Mouse (Mus musculus): ENCODE data around the gene Arrb1.
"Not testable (repeated sequence)": the region's sequence is repeated elsewhere in the genome, so short reads cannot be mapped to it uniquely, and the experiment has no call there.

The Arrb1 gene

DNA sequence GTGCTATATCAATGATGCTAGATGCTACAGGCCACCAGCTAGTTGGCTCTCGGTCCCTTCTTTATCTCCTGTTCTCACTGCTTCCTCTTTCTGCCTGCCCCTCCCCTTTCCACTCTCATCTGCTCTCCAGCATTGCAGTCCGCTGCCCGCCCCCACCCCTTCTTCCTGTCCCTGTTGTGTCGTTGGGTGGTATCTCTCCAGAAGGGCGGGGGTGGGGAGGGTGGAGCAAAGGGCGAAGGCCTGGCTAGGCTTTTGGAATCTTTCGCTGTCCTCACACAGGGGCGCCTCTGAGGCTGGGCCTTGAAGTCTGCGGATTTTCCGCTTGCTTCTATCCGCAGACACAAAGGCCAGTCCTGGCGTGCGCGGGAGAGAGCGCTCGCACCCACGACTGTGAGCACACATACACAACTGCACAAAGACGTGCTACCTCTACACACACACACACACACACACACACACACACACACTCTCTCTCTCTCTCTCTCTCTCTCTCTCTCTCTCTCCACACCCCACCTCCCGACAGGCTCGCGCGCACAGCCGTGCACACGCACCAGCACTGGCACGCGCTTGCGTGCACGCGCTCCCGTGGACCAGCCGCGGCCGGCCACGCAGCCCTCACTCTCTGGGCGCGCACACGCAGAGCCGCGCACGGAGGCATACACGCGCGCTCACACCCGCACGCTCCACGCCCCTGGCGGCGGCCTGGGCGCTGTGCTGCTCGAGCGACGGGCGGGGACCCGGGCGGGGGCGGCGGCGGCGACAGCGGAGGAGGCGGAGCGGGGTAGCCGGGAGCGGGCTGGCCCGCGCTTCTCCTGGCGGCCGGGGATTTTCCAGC is at the start of gene Arrb1:
Arrb1 (plus strand) TSS at position 566 of the 835 bp plus-strand sequence.
- DNase-seq, result peak; percentile 69 to 77

DNA sequence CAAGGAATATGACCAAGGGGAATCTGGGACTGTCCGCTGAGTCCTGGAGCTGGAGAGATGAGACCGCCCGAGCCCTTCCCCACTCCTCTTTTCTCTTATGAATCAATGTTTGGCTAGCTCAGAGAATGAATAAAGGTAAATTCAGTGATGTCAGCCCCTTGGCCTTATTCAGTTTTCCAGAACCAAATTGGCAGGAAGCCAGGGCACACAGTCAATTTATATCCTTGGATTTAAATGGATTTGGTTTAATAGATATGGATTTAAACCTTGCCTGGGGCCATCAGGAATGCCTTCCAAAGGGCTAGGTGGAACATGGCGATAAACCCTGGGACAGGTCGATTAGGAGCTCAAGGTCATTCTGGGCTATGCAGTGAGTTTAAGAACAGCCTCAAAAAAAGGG is 45.6 kb upstream of the Arrb1 start:
- no peak for DNase-seq

DNA sequence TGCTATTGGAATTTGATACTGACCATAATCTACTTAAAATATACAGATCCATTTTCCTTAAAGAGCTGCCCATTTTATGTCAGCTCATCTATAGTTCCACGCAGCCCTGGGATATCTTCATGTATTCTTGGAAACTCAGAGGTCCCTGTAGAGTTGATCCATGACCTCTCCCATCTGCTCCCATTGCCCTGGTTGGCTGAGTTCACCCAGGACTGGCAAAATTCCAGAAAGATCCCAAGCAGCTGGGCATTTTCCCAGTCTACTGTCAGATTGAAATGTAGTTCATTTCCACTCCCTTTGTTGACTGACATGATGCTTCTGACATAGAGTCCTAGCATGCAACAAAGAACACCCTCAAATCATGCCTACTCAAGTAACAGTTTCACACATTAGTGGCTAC is 36.1 kb upstream of the Arrb1 start:
- no peak for DNase-seq

DNA sequence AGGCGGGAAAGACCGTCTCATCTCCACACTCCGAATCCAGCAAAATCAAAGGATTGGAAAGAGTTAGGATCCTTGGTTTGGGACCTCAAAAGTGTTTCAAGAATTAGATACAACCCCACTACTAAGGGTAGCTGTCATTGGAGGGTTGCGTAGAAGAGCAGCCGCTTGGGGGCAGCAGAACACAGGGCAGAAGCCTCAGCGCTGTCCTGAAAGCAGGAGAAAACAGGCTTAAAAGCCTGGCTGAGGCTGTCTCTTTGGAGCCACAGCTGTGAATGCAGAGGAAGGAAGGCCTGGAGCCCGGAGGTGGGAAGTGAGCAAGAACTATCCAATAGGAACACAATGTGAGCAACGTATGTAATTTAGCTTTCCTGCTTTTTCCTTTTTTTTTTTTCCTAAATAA is 35.1 kb upstream of the Arrb1 start:
- peak; percentile 57 to 83 for DNase-seq

DNA sequence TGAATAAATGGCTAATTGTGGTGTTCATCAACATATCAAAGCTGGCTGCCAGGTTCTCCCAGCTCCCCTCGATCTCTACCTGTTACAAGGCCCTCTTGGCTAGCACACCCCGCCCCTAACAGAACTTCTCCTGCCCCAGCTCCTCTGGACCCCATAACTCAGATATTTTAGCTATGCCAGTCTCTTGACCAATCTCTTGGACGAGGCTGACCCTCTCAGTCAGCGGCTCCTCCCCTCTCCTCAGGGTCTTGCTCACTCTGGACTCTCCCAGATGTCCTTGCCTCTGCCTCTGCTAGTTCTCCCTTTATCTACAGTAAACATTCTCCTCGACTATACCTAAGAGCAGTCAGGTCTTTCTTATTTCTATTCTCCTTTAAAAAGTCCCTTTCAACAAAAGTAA is 34.6 kb upstream of the Arrb1 start:
- no peak for DNase-seq

DNA sequence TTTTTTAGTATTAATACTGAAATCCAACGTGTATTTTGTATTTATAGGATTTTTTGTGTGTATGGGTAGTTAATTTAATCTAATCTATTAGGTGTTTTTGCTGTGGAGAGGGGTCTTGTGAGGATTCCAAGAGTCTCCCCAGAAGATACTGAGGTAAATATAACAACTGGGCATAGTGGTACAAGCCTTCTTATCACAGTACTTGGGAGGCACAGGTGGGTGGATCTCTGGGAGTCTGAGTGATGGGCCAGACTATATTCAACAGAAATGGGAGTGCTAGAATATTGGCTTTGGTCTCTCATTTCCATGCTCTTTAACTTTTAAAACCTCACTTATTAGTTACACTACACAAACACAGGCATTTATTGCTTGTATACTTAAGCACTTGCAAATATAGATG is 34.1 kb upstream of the Arrb1 start:
- DNase-seq, result no peak

DNA sequence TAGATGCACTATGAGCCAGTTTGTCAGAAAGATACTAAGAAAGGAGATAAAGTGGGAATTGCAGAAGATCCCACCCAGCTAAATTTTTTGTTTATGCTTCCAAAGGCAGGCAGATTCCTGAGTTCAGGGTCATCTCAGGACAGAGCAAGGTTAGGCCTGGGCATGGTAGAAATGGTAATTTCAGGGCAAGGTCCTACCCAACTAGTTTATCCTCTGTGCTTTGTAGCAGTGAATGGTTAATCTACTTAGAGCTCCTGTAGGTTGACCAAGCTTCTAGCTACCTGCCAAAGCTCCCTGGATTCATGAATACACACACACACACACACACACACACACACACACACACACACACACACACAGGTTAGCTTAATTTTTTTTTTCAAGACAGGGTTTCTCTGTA is 30.7 kb upstream of the Arrb1 start:
- no peak for DNase-seq

DNA sequence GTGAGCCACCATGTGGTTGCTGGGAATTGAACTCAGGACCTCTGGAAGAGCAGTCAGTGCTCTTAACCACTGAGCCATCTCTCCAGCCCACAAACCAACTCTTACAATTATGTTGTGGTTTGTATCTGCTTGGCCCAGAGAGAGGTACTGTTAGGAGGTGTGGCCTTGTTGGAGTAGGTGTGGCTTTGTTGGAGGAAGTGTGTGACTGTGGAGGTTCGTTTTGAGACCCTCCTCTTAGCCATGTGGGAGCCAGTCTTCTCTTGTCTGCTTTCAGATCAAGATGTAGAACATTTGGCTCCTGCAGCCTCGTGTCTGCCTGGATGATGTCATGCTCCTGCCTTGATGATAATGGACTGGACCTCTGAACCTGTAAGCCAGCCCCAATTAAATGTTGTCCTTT is 27.1 kb upstream of the Arrb1 start:
- DNase-seq, result not testable (repeated sequence)

DNA sequence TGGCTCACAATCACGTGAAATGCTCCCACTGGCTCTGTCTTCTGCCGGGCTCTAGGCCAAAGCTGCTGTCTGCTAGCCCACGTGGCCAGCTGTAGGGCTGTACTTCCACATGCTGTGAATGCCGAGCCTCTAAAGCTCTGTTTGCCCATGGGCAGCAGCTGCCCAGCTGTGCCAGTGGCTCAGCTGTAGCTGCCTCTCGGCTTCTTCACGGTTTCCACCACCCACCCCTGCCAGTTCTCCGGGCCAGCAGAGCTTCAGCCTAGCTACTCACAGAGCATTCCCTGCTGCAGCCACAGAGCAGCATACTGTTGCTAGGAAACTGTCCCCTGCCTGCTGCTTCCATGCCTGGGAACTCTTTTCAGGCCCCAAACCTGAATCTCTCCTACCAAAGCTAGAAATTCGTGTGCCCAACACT is 25.2 kb upstream of the Arrb1 start:
- DNase-seq, result no peak

DNA sequence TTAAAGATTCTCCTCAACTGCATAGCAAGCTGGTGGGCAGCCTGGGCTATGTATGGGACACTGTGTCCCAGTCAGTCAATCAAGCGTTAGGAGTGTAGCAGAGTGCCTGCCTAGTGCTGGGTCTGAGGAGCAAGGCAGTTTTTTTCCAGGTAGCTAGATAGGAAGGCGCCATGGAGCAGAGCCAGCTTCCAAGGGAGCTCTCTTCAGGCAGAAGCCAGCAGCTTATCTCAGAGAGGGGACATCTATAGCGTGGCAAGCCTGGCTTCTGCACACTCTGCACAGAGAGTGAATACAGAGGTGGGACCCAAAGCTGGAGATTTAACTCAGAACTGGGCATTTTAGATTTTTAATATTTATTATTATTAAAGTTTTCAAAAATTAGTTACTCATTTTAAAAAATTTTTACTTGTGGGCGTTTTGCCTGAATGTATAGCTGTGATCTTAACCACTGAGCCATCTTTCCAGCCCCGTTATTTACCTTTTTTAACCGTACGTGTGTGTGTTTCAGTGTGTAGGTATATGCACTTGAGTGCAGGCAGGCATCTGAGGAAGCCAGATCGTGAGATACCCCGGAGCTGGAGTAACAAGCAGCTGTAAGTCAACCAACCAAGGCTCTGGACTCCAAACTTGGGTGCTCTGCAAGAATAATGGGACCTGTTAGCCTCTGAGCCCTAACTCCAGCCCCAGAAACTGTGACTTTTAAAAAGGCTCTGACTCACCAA is 19.0 kb upstream of the Arrb1 start:
- no peak for DNase-seq

DNA sequence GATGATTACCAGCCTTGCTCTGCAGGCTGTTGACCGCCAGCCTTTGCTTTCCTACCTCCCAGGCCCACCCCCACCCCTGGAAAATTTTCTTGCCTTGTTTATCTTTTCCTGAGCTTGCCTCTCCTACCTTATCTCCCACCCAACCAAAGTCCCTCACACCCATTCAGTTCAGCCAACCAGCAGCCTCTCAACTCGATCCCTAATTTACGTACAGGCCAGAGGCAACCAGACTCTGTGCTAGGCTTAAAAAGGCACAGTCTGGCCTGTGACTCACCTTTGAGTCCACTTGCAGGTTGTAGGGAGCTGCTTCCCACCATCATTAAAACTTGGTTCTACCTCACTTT is 18.5 kb upstream of the Arrb1 start:
- no peak for DNase-seq

DNA sequence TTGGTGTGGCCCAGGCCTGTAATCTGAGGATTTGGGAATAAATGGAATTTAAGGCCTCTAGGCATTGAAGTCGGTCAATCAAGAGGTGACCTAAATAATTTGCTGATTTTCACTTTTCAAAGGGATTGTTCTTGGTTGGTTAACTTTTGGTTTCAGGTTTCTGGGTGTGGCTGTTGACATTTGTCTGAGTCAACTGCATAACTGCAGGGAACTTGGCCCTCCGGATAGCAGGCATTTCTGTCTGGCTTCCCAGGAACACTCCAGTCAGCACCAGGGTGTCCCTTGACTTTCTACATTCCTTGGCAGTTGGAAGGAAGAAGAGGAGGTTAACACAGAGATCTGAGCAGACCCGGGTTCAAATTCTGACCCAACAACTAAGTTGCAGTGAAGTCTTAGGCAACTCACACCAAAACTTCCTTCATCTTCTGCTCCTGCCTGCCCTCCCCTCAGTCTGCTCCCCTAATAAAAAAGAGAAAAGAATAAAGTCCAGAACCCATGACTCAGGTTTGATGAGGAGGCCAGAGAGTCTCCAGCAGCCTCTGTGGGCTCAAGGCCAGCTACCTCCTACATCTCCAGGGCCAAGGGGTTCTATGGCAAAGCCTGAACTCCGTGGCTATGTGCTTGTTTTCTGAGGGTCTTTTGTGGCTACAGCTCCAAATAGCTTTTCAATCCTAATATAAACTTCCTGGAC is 16.2 kb upstream of the Arrb1 start:
- no peak for DNase-seq

DNA sequence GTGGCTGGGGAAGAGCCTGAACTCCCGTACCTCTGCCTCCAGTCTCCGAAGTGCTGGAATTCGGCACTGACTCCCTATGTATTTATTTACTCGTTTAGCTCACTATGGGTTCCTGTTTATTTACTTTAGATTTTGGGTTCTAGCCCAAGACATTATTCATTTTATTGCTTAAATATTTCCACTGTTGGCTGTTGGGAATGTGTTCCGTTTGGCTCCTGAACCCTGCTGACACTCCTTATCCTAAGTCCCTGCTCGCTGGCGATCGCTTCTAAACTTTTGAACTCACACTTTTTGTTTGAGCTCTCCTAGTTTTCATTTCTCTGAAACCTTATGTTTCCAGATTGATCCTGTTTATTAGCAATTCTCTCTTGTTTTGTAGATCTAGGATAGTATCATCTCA is 12.1 kb upstream of the Arrb1 start:
- no peak for DNase-seq

DNA sequence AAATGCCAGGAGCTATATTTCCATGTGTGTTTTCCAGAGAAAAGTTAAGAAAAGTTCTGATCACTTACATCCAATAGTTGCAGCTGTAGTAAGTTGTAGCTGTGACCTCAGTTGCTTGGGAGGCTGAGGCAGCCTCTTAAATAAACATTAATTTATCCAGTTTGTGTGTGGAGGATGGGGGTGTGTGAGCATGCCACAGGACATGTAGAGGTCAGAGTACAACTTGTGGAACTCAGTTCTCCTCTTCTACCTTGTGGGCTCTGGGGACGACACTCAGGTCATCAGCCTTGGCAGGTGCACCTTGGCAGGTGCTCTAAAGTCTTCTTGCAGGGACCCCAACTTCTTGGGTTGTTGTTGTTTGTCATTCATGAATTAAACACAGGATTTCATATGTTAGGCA is 11.4 kb upstream of the Arrb1 start:
- DNase-seq, result no peak

DNA sequence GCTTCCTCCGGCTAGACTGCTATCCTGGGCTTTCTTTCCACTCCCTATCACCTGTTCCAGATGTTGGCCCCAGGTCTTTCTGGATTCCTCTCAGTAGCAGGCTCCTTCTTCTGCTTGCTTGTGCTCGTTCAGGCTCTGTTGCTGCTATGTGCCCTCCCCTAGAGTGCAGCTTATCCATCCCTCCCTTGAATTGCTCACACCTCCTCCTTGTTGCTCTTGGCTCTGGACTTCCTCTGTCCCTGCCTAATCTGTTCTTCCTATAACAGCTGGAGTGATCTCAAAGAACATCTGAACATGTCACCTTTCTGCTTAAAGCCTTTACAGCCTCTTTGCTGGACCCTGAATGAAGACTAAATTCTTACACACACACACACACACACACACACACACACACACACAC is 6.7 kb upstream of the Arrb1 start:
- DNase-seq, result no peak

DNA sequence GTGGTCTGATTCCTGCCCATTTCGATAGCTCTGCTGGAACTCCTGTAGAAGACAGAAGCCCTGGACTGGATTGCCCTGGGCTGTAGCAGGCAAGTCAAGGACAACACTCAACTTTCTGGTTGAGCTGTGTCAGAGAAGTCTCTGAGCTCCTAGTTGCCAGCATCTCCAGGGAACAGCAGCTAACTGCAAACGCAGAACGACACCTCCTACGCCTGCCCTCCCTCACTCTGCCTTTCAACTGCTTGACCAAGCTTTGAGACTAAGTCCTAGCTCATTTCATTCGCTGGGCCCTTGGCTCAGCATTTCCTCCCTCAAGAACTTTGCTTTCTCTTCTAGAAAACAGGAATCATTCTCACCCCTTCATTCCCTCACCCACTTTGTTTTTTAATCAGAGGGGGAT is 5.9 kb upstream of the Arrb1 start:
- DNase-seq, result no peak

DNA sequence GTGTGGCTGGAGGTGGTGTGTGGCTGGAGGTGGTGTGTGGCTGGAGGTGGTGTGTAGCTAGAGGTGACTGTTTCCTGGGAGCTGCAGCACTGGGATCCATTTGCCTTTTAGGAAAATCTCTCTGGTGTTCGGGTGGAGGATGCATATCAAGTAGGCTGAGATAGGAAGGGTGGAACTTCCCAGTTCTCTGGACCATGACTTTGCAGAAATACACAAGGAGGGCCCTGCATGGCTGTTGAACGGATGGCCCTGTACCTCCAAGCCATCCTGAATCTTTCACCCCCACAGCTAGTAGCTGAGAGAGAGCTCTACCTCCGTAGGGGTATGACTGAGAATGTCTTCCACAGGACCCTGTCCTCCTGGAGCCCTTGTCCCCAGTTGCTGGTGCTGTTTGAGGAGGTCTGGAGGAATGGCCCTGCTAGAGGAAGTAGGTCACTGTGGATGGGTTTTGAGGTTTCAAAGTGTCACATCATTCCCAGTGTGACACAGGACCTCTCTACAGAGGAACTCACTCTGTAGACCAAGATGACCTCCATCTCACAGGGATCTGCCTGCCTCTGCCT is 3.8 kb upstream of the Arrb1 start:
- no peak for DNase-seq

DNA sequence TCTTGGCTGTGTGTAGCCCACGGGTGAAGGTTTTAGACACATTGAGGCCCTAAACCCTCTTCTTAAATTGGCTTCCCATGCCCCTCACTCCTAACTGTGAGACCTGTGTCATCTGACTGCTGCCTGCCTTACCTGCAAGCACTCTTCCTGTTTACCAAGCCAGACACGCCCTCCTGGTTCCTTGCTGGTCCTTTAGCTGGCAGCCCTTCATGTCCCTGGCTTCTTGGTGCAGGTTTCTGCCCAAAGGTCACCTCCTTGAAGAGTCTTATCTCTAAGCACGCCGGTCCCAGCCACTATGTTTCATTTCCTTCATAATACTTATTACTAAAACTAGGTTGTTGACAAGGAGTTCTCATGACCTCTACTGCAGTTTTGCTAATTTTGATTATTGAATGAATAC is 2.7 kb upstream of the Arrb1 start:
- DNase-seq, result no peak

DNA sequence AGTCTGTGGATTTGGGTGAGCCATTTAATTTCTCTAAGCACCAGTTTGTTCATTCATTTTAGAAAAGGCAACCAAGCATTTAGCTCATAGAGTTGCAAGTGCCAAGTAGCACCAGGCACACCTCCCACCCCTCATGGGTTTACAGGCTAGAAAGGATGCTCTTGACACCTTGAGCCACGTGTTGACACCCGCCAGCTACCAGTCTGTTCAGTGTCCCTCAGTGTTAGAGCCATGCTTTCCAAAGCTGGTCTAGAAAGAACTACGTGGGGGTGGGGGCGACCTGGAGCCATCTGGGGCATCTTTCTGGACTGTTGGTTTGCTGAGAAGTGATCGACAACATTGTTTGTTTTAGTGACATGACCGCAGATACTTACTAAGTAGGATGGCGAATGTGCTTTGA is 1.7 kb upstream of the Arrb1 start:
- DNase-seq, result no peak

DNA sequence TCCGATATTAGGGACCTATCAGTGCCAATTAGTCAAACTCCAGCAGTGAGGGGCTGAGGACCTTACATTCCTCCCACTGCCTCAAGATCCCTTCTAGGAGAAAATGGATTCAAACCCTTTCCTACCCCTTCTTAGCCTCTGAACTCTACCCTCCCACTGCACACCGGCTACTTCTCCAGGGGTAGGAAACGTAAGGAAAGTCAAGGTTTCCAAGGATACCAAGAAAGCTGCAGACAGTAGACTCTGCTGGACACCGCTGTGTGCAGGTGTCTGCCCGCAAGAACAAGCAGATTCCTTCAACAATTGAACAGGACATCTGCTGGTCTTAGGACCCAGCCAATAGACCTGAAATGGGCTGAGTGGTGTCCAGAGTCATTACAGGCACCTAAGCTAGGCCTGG is 765 bp upstream of the Arrb1 start:
- no peak for DNase-seq

DNA sequence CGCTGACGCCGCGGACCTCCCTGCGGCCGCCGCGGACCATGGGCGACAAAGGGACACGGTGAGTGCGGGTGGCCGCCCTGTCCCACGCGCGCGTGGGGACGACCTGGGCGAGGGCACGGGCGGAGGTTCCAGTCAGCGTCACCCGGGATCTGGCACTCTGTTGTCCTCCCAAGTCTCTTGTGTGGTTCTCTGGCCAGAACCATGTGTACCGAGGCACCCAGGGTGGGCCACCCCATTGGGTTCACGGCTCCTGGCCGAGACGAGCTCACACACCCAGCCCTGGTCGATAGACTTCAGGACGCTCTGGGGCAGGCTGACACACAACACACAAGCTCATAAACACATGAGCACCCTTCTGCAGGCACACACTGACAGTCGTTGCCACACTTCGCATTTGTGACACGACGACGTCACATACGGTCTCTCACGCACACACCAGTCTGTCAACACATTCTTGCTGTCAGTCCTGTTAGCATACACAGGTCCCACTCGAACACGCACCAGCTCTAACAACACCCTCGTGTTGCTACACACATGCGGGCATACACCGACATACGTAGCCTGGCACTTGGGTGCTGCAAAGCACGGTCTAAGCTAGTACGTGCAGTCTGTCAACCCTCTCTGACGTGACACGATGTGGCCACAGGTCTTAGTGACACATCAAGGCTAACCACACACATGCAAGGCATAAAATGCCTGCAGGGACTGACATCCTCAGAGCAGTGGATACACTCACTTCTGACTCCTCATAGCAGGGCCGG is 655 bp downstream of the Arrb1 start:
- no peak for DNase-seq

DNA sequence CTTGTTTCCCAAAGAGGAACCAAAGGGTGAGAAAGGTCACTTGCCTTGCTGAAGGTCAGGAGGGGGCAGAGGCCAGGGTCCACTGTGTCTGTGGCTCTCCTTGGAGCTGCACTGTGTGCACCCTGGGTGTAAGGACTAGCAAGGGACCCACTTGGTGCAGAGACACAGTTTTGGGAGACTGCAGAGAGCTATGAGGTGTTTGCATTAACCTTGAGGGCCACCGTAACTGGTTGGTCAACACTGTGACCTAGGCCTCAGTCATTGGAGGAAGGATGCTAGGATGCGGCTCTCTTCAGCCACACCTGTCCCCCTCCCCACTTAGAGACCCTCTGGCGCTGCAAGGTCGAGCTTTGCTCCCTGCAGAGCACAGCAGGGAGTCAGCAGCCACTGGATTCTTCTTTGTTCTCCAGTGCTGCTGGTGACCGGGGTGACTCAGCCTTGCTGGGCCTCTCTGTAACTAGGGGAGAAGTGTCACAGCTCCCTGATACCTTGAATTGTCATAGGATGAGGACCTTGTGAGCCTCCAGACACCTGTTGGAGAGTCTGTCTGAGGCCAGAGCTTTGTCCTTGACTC is 2.0 kb downstream of the Arrb1 start:
- DNase-seq, result no peak

DNA sequence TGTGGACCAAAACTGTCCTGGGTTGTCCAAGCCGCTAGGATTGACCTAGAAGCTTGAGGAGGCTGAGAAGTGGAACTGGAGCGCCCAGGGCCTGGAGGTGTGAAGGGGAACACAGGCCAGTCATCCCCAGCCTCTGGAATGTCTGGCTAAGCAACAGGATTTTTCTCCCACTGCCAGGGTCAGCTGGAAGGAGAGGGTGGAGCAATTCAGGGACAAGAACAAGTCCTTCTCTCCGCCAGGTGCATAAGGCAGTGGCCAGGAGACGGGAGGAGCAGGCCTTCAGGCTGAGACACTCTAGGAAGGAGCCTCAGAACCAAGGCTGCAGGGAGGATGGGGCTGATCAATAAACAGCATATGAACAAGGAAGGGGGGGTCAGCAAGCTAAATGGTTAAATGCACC is 3.2 kb downstream of the Arrb1 start:
- no peak for DNase-seq
